Mouse (Mus musculus) small intestine, adult 2 months (tissue): ENCODE results near the gene Rpa3.

Experiments
- CTCF ChIP-seq: fragments of 200-500 bp; IDR thresholded peaks from 2 replicates; pipeline ENCODE4 v1.5.1; 2012; ENCODE audit warnings: low read depth, mild to moderate bottlenecking, control low read depth, inconsistent platforms, low read length, moderate library complexity, mixed read lengths; ENCODE audit not compliant: insufficient replicate concordance, insufficient read length; ENCODE audit errors: extremely low read depth
- POLR2A ChIP-seq: fragments of 200-500 bp; IDR thresholded peaks from 2 replicates; pipeline ENCODE4 v1.6.1; 2012; ENCODE audit warnings: low read depth, mild to moderate bottlenecking, control low read depth, inconsistent platforms, low read length, moderate library complexity

DNA sequence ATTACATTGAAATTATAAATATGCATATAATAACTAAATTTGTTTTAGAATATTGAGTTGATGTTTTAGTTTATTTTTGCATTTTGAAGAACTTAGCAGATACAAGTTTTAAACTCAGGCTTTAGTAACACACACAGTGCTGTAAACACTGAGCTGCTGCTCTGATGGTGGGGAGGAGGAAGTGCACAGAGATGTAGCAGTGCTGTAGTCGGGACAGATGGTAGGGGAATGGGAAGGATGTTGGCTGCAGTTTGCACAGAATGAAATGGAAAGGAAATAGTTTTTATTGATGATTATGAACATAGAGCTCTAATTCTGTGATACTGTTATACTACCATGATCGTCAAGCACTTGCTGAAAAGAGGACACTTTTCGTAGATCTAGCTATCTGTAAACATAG is 31.9 kb downstream of the Rpa3 start:
- TF ChIP-seq CTCF (no peak), POLR2A (no peak)
